Mouse (Mus musculus) liver, postnatal 0 days (tissue): Measurements from ENCODE around the gene Pard3. TPM values are rescaled to one million over a fixed set of nuclear protein-coding genes. Genes with fewer than 3 reads are reported as not detected.
A peak's percentile ranks its signal among the peaks of the same experiment; 100 is the strongest.

Experiments
- ATAC-seq: fragments of 200-750 bp; cut with Nextera tagmentation; 2 replicates; pipeline ENCODE4 v1.8.0; 2017; ENCODE audit warnings: mild to moderate bottlenecking, moderate library complexity
- DNase-seq: peaks from one replicate; pipeline ENCODE4 v3.0.0-alpha.2; 2016
- H3K27ac ChIP-seq: fragments of 300-500 bp; sonication (generic); 2 replicates; pipeline ENCODE4 v1.5.1; 2014; ENCODE audit warnings: antibody characterized with exemption, moderate library complexity, mild to moderate bottlenecking, low read depth
- H3K27me3 ChIP-seq: fragments of 300-500 bp; sonication (generic); 2 replicates; pipeline ENCODE4 v1.6.1; 2014; ENCODE audit warnings: low read length, control low read depth, mixed read lengths; ENCODE audit not compliant: insufficient read depth
- H3K36me3 ChIP-seq: fragments of 300-500 bp; sonication (generic); replicated peaks from 2 replicates; pipeline ENCODE4 v1.6.1; 2014; ENCODE audit warnings: mild to moderate bottlenecking, control low read depth, low read length, moderate library complexity, mixed read lengths; ENCODE audit not compliant: insufficient read depth
- H3K4me1 ChIP-seq: fragments of 300-500 bp; sonication (generic); 2 replicates; pipeline ENCODE4 v1.6.1; 2014; ENCODE audit warnings: antibody characterized with exemption, mild to moderate bottlenecking, control low read depth; ENCODE audit not compliant: insufficient read depth
- H3K4me2 ChIP-seq: fragments of 300-500 bp; sonication (generic); 2 replicates; pipeline ENCODE4 v1.6.1; 2014; ENCODE audit warnings: low read depth, mild to moderate bottlenecking, low read length, moderate library complexity, mixed read lengths
- H3K4me3 ChIP-seq: fragments of 300-500 bp; sonication (generic); 2 replicates; pipeline ENCODE4 v1.5.1; 2014; ENCODE audit warnings: low read depth, low read length
- H3K9ac ChIP-seq: fragments of 300-500 bp; sonication (generic); replicated peaks from 2 replicates; pipeline ENCODE4 v1.6.1; 2014; ENCODE audit warnings: mild to moderate bottlenecking, moderate library complexity
- H3K9me3 ChIP-seq: fragments of 300-500 bp; sonication (generic); 2 replicates; pipeline ENCODE4 v1.6.1; 2016; ENCODE audit warnings: mild to moderate bottlenecking, control low read depth, low read length, mixed read lengths
- CTCF ChIP-seq: sonication (generic); IDR thresholded peaks from 2 replicates; pipeline ENCODE4 v1.5.1; 2016; ENCODE audit warnings: antibody characterized with exemption, low read depth
- EP300 ChIP-seq: IDR thresholded peaks from 2 replicates; pipeline ENCODE4 v1.6.1; 2016; ENCODE audit warnings: antibody characterized with exemption, low read depth, mild to moderate bottlenecking
- WGBS: fragments of 180-500 bp; shearing (Covaris S2); extraction: QIAGEN DNeasy Blood & Tissue Kit; methylation state at CpG from one replicate; pipeline ENCODE4 v1.1.7; 2014; ENCODE audit not compliant: insufficient replicate concordance; 5-methylcytosine and 5-hydroxymethylcytosine counted together
- polyA plus RNA-seq: library from polyadenylated mRNA; unstranded; fragments of >200 nt; fragmentation: Nextera tagmentation; extraction: Ambion mirVana; gene quantifications from 2 replicates; pipeline ENCODE4 v1.2.1, GENCODE M21; 2015

The Pard3 gene
- polyA plus RNA-seq, 1 experiment from 2014 or later: 10.2 TPM

DNA sequence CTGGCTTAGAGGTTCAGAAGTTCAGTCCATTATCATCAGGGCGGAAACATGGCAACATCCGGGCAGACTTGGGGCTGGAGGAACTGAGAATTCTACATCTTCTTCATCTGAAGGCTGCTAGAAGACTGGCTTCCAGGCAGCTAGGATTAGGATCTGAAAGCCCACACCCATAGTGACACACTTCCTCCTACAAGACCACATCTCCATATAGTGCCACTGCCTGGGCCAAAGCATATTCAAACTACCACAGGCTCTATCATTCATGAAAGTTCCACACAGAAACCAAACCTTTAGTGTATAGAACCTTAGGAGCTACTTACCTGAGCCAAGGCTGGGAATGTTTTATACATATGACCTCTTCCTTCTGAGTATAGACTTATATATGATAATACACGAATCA, 476.6 kb downstream of the Pard3 start:
- no peaks in the 10 kb centered on the region for H3K27me3 ChIP-seq
- H3K9ac ChIP-seq: no peak overlapping the region
- WGBS: 71% methylated on average over 3 of the region's 3 CpGs
- no peak overlapping the region for H3K4me3 ChIP-seq
- H3K27ac ChIP-seq: 0 out of 2 replicates have a peak overlapping the region, but pooled peaks have one; percentile 32
- ATAC-seq (peak; percentile 3), DNase-seq (no peak)
- no peaks in the 10 kb centered on the region for H3K36me3 ChIP-seq
- no peaks in the 10 kb centered on the region for H3K9me3 ChIP-seq
- TF ChIP-seq EP300: no peak
- TF ChIP-seq CTCF: no peak
- no peaks in the 10 kb centered on the region; the same call in 1 of the 2 replicates for H3K4me1 ChIP-seq
- no peak overlapping the region for H3K4me2 ChIP-seq

DNA sequence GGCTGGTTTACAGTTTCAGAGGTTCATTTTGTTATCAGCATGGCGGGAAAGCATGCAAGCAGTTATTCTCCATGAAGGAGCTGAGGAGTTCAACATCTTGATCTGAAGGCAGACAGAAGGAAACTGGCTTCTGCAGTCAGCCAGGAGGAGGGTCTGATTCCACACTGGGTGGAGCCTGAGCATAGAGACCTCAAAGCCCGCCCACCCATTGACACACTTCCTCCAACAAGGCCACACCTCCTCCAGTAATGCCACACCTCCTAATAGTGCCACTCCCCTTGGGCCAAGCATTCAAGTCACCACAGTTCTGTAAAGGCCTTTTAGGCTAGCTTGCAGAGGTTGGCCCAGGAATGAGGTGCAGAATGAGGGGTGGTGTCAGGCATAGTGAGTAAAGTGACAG, 478.5 kb downstream of the Pard3 start:
- H3K4me3 ChIP-seq: no peak overlapping the region
- ATAC-seq: no peak
- H3K9me3 ChIP-seq: no peaks in the 10 kb centered on the region
- no peaks in the 10 kb centered on the region; the same call in 1 of the 2 replicates for H3K4me1 ChIP-seq
- peak; percentile 24 for DNase-seq
- no peak overlapping the region for H3K27ac ChIP-seq
- H3K36me3 ChIP-seq: no peaks in the 10 kb centered on the region
- 63% methylated on average over 2 of the region's 2 CpGs for WGBS
- no peak overlapping the region for H3K9ac ChIP-seq
- no peaks in the 10 kb centered on the region for H3K27me3 ChIP-seq
- H3K4me2 ChIP-seq: no peak overlapping the region
- no peak for TF ChIP-seq EP300
- TF ChIP-seq CTCF: no peak

DNA sequence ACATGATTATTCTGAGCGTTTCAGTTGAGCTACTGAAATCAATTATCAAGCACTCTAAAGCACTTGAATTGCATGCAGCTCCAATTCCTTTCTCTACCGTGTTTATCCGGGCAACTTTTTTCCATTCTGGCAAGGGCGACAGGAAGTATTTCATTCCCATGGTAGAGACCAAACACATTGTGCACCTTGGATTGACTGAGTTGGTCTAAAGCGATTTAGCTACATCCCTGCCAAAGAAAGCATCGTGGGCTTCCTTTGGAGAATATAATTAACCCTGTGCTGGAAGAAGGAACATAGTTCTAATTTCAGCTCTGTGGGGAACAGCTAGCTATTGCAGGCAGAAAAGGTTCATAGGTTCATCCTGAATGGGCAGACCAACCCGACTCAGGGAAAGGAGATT, 480.0 kb downstream of the Pard3 start:
- ATAC-seq (no peak), DNase-seq (no peak)

GRCm38 (mm10) chr8:127546161-127546560, 482.5 kb downstream of the Pard3 start:
- no peak overlapping the region for H3K4me2 ChIP-seq
- no peak for TF ChIP-seq CTCF
- TF ChIP-seq EP300: no peak
- H3K9ac ChIP-seq: no peak overlapping the region
- H3K27ac ChIP-seq: no peak overlapping the region
- H3K4me1 ChIP-seq: no peaks in the 10 kb centered on the region; the same call in 1 of the 2 replicates
- no peak overlapping the region for H3K4me3 ChIP-seq
- no peaks in the 10 kb centered on the region for H3K27me3 ChIP-seq
- 67% methylated on average over 2 of the region's 2 CpGs for WGBS
- no peak for ATAC-seq
- no peaks in the 10 kb centered on the region for H3K36me3 ChIP-seq
- no peaks in the 10 kb centered on the region for H3K9me3 ChIP-seq
- no peak for DNase-seq

More for the DNA sequence above, 480.0 kb downstream of the Pard3 start:
- no peak overlapping the region for H3K27ac ChIP-seq
- TF ChIP-seq EP300: no peak
- TF ChIP-seq CTCF: no peak
- H3K36me3 ChIP-seq: no peaks in the 10 kb centered on the region
- H3K4me2 ChIP-seq: no peak overlapping the region
- H3K9me3 ChIP-seq: no peaks in the 10 kb centered on the region
- 73% methylated on average over 7 of the region's 7 CpGs for WGBS
- no peak overlapping the region for H3K4me3 ChIP-seq
- no peaks in the 10 kb centered on the region; the same call in 1 of the 2 replicates for H3K4me1 ChIP-seq
- H3K27me3 ChIP-seq: no peaks in the 10 kb centered on the region
- H3K9ac ChIP-seq: no peak overlapping the region

DNA sequence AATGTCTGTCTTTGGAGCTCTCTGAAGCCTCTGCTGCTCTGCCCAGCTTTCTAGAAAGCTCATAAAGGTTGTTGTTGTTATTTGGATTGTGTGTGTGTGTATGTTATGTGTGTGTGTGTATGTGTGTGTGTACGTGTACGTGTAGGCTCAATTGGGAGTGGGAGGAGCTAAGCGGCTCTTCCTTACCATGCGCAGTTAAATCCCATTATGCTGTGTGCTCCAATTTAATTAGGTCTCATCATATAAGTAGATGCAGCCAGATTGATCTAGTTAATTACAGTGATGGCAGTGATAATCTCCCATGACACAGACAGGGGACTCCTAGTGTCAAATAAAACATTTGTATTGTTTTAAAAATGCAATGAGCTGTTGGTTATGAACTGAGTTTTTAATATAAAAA, 487.2 kb downstream of the Pard3 start:
- no peaks in the 10 kb centered on the region for H3K4me1 ChIP-seq
- no peaks in the 10 kb centered on the region for H3K27me3 ChIP-seq
- H3K4me2 ChIP-seq: no peak overlapping the region
- 86% methylated on average over 4 of the region's 4 CpGs for WGBS
- H3K27ac ChIP-seq: no peak overlapping the region
- TF ChIP-seq EP300 (no peak), CTCF (no peak)
- H3K9me3 ChIP-seq: no peaks in the 10 kb centered on the region
- ATAC-seq (no peak), DNase-seq (no peak)
- no peak overlapping the region for H3K9ac ChIP-seq
- H3K4me3 ChIP-seq: no peak overlapping the region
- H3K36me3 ChIP-seq: no peaks in the 10 kb centered on the region

GRCm38 (mm10) chr8:127552161-127552595, 488.5 kb downstream of the Pard3 start:
- ATAC-seq (no peak), DNase-seq (no peak)
- no peaks in the 10 kb centered on the region for H3K36me3 ChIP-seq
- H3K9me3 ChIP-seq: no peaks in the 10 kb centered on the region
- no peak overlapping the region for H3K27ac ChIP-seq
- no peaks in the 10 kb centered on the region for H3K27me3 ChIP-seq
- no peak overlapping the region for H3K4me2 ChIP-seq
- TF ChIP-seq EP300: no peak
- TF ChIP-seq CTCF: 0 out of 2 replicates have a peak, but pooled peaks have one; percentile 10
- H3K4me3 ChIP-seq: no peak overlapping the region
- H3K4me1 ChIP-seq: no peaks in the 10 kb centered on the region
- no peak overlapping the region for H3K9ac ChIP-seq
- 46% methylated on average over 11 of the region's 11 CpGs for WGBS

GRCm38 (mm10) chr8:127552836-127553235, 489.1 kb downstream of the Pard3 start:
- TF ChIP-seq EP300: no peak
- TF ChIP-seq CTCF: no peak
- no peak for DNase-seq
- H3K4me3 ChIP-seq: no peak overlapping the region
- H3K4me2 ChIP-seq: no peak overlapping the region
- no peaks in the 10 kb centered on the region for H3K36me3 ChIP-seq
- WGBS: 90% methylated on average over 13 of the region's 13 CpGs
- no peak overlapping the region for H3K27ac ChIP-seq
- no peaks in the 10 kb centered on the region for H3K27me3 ChIP-seq
- H3K9me3 ChIP-seq: no peaks in the 10 kb centered on the region
- ATAC-seq: no peak
- no peak overlapping the region for H3K9ac ChIP-seq
- no peaks in the 10 kb centered on the region for H3K4me1 ChIP-seq
